In genomic region chr8:60678590-60678989, GRCm38 (mm10) we compare ENCODE assay signal across 25 mouse cellular contexts. TPM values are rescaled to one million over a fixed set of nuclear protein-coding genes. Genes with fewer than 3 reads are reported as not detected.
DNase-seq lines count a peak whose midpoint lies in the region; ATAC-seq and TF ChIP-seq lines count a peak whose summit lies in the region.
"Had no signal": no experiment of that assay in that cellular context is flagged by ENCODE, and none has a peak within 500 bp of the region (broad histone marks: within the 10 kb centered on the region; RNA-seq: fewer than 3 reads in every experiment).

No protein-coding gene starts in this region.

- no peak overlapping the region for H3K4me3 ChIP-seq in hindbrain, embryonic 14.5 days (replicated peaks; ENCODE audit: low read length)
- no peak overlapping the region for H3K4me3 ChIP-seq in hindbrain, embryonic 16.5 days (ENCODE audit: low read length)
- no peak overlapping the region for H3K4me3 ChIP-seq in limb, embryonic 11.5 days (ENCODE audit: low read depth, low read length)
- no peak overlapping the region for H3K4me3 ChIP-seq in limb, embryonic 10.5 days
- no peak overlapping the region for H3K4me3 ChIP-seq in midbrain, embryonic 11.5 days (ENCODE audit: low read depth, low read length)
- H3K4me3 ChIP-seq in midbrain, embryonic 15.5 days, result no peak overlapping the region
- H3K4me3 ChIP-seq in myocyte, result no peak overlapping the region
- H3K4me3 ChIP-seq: embryonic facial prominence, embryonic 13.5 days; embryonic facial prominence, embryonic 15.5 days; erythroblast, embryonic 14.5 days; forebrain, embryonic 10.5 days; forebrain, embryonic 13.5 days had no signal

- no peak overlapping the region for H3ac ChIP-seq in myocyte (ENCODE audit: control insufficient read depth, insufficient read length)

- 94% methylated on average over 6 of the region's 6 CpGs for WGBS in hindbrain, embryonic 14.5 days
- WGBS in hindbrain, embryonic 16.5 days, result 95% methylated on average over 6 of the region's 6 CpGs
- 91% methylated on average over 6 of the region's 6 CpGs for WGBS in limb, embryonic 11.5 days
- 87% methylated on average over 6 of the region's 6 CpGs for WGBS in limb, embryonic 10.5 days
- 92% methylated on average over 6 of the region's 6 CpGs for WGBS in midbrain, embryonic 11.5 days
- 91% methylated on average over 6 of the region's 6 CpGs for WGBS in midbrain, embryonic 15.5 days

- H3K4me1 ChIP-seq in hindbrain, embryonic 14.5 days (replicated peaks; ENCODE audit: control insufficient read depth, insufficient read depth, low read length), result no peaks in the 10 kb centered on the region
- no peaks in the 10 kb centered on the region for H3K4me1 ChIP-seq in hindbrain, embryonic 16.5 days (ENCODE audit: control insufficient read depth, insufficient read depth, low read depth, low read length)
- H3K4me1 ChIP-seq in limb, embryonic 11.5 days (ENCODE audit: control insufficient read depth, insufficient read depth, low read length), result no peaks in the 10 kb centered on the region
- H3K4me1 ChIP-seq in limb, embryonic 10.5 days, result no peaks in the 10 kb centered on the region
- H3K4me1 ChIP-seq in midbrain, embryonic 11.5 days (ENCODE audit: control insufficient read depth, insufficient read depth, low read length), result no peaks in the 10 kb centered on the region
- H3K4me1 ChIP-seq in midbrain, embryonic 15.5 days, result no peaks in the 10 kb centered on the region
- H3K4me1 ChIP-seq: embryonic facial prominence, embryonic 13.5 days; embryonic facial prominence, embryonic 15.5 days; forebrain, embryonic 10.5 days; forebrain, embryonic 13.5 days had no signal

- no peaks in the 10 kb centered on the region for H3K36me3 ChIP-seq in hindbrain, embryonic 14.5 days (replicated peaks; ENCODE audit: control insufficient read depth, insufficient read depth)
- no peaks in the 10 kb centered on the region for H3K36me3 ChIP-seq in hindbrain, embryonic 16.5 days (ENCODE audit: control insufficient read depth, insufficient read depth, low read length)
- no peaks in the 10 kb centered on the region for H3K36me3 ChIP-seq in limb, embryonic 11.5 days (ENCODE audit: control insufficient read depth, insufficient read depth, low read length)
- no peaks in the 10 kb centered on the region for H3K36me3 ChIP-seq in limb, embryonic 10.5 days
- no peaks in the 10 kb centered on the region for H3K36me3 ChIP-seq in midbrain, embryonic 11.5 days (ENCODE audit: control insufficient read depth, insufficient read depth, low read length)
- H3K36me3 ChIP-seq in midbrain, embryonic 15.5 days (replicated peaks), result no peaks in the 10 kb centered on the region
- peaks cover 11% of the 10 kb centered on the region for H3K36me3 ChIP-seq in myocyte (ENCODE audit: control insufficient read depth, insufficient read depth)
- H3K36me3 ChIP-seq: embryonic facial prominence, embryonic 13.5 days; embryonic facial prominence, embryonic 15.5 days; forebrain, embryonic 10.5 days had no signal

- peak; percentile 53; the same call in 1 of the 2 replicates for ATAC-seq in hindbrain, embryonic 14.5 days (ENCODE audit: low FRiP score)
- ATAC-seq in hindbrain, embryonic 16.5 days, result no peak
- ATAC-seq in limb, embryonic 11.5 days (ENCODE audit: insufficient number of reproducible peaks, low FRiP score, low TSS enrichment, low read depth), result 0 out of 2 replicates have a peak, but pooled peaks have one; percentile 21
- no peak for ATAC-seq in midbrain, embryonic 11.5 days (ENCODE audit: low FRiP score)
- ATAC-seq in midbrain, embryonic 15.5 days (replicated peaks), result no peak
- ATAC-seq in megakaryocyte progenitor cell, adult 5-6 weeks (replicated peaks; ENCODE audit: poor library complexity), result no peak
- ATAC-seq: forebrain, embryonic 13.5 days; forebrain, embryonic 16.5 days had no signal

- TF ChIP-seq POLR2A in myocyte (IDR thresholded peaks at IDR 0.05; ENCODE audit: insufficient read length, low read depth), result no peak

- H3K27me3 ChIP-seq in hindbrain, embryonic 14.5 days (ENCODE audit: control insufficient read depth, insufficient read depth, low read length), result no peaks in the 10 kb centered on the region
- H3K27me3 ChIP-seq in hindbrain, embryonic 16.5 days (replicated peaks; ENCODE audit: control insufficient read depth, insufficient read depth, low read length), result no peaks in the 10 kb centered on the region
- no peaks in the 10 kb centered on the region for H3K27me3 ChIP-seq in limb, embryonic 11.5 days (ENCODE audit: control insufficient read depth, insufficient read depth, low read length)
- H3K27me3 ChIP-seq in limb, embryonic 10.5 days (ENCODE audit: low read depth, poor library complexity, severe bottlenecking), result no peaks in the 10 kb centered on the region
- H3K27me3 ChIP-seq in midbrain, embryonic 11.5 days (ENCODE audit: control insufficient read depth, insufficient read depth, low read length), result no peaks in the 10 kb centered on the region
- H3K27me3 ChIP-seq in midbrain, embryonic 15.5 days (replicated peaks), result no peaks in the 10 kb centered on the region
- no peaks in the 10 kb centered on the region for H3K27me3 ChIP-seq in myocyte (ENCODE audit: control insufficient read depth, insufficient read depth, insufficient read length)
- H3K27me3 ChIP-seq: embryonic facial prominence, embryonic 13.5 days; embryonic facial prominence, embryonic 15.5 days; forebrain, embryonic 13.5 days had no signal

- no peaks in the 10 kb centered on the region for H3K9me3 ChIP-seq in hindbrain, embryonic 14.5 days (ENCODE audit: control insufficient read depth, low read length)
- H3K9me3 ChIP-seq in hindbrain, embryonic 16.5 days (ENCODE audit: control insufficient read depth, low read length), result no peaks in the 10 kb centered on the region
- H3K9me3 ChIP-seq in limb, embryonic 11.5 days (ENCODE audit: control insufficient read depth, low read length), result no peaks in the 10 kb centered on the region
- no peaks in the 10 kb centered on the region for H3K9me3 ChIP-seq in limb, embryonic 10.5 days (replicated peaks)
- no peaks in the 10 kb centered on the region for H3K9me3 ChIP-seq in midbrain, embryonic 11.5 days (ENCODE audit: control insufficient read depth, low read length)
- no peaks in the 10 kb centered on the region for H3K9me3 ChIP-seq in midbrain, embryonic 15.5 days
- H3K9me3 ChIP-seq: embryonic facial prominence, embryonic 13.5 days; embryonic facial prominence, embryonic 15.5 days; forebrain, embryonic 10.5 days; forebrain, embryonic 13.5 days had no signal

- no peaks in the 10 kb centered on the region for H3K79me2 ChIP-seq in myocyte (ENCODE audit: control insufficient read depth, insufficient read depth)

- no peak for DNase-seq in hindbrain, embryonic 14.5 days (ENCODE audit: low spot score)
- no peak for DNase-seq in limb, embryonic 11.5 days (ENCODE audit: low spot score)
- no peak for DNase-seq in limb, embryonic 10.5 days (ENCODE audit: low spot score)
- DNase-seq in midbrain, embryonic 11.5 days (ENCODE audit: low spot score, missing footprints), result peak; percentile 19
- DNase-seq: adrenal gland, adult 2 months; adrenal gland, postnatal 10 days; adrenal gland, postnatal 25 days; cerebellum, adult 11 months; cerebellum, adult 18-20 months; cerebellum, adult 8-10 months; cerebellum, adult 9-11 months; cerebellum, postnatal 14 days; cerebellum, postnatal 36 days; embryo, embryonic 11 days had no signal

- H3K4me2 ChIP-seq in hindbrain, embryonic 14.5 days (replicated peaks), result no peak overlapping the region
- no peak overlapping the region for H3K4me2 ChIP-seq in hindbrain, embryonic 16.5 days (ENCODE audit: low read length)
- no peak overlapping the region for H3K4me2 ChIP-seq in limb, embryonic 11.5 days (ENCODE audit: low read depth, severe bottlenecking)
- H3K4me2 ChIP-seq in midbrain, embryonic 11.5 days, result no peak overlapping the region
- no peak overlapping the region for H3K4me2 ChIP-seq in midbrain, embryonic 15.5 days
- no peak overlapping the region for H3K4me2 ChIP-seq in myocyte (ENCODE audit: low read depth)
- H3K4me2 ChIP-seq: embryonic facial prominence, embryonic 13.5 days; embryonic facial prominence, embryonic 15.5 days; forebrain, embryonic 13.5 days had no signal

- no peak overlapping the region for H3K27ac ChIP-seq in hindbrain, embryonic 14.5 days
- H3K27ac ChIP-seq in hindbrain, embryonic 16.5 days (ENCODE audit: low read depth, low read length), result no peak overlapping the region
- H3K27ac ChIP-seq in limb, embryonic 11.5 days (replicated peaks; ENCODE audit: low read depth, low read length), result no peak overlapping the region
- no peak overlapping the region for H3K27ac ChIP-seq in limb, embryonic 10.5 days
- no peak overlapping the region for H3K27ac ChIP-seq in midbrain, embryonic 11.5 days (ENCODE audit: low read depth, low read length)
- no peak overlapping the region for H3K27ac ChIP-seq in midbrain, embryonic 15.5 days
- H3K27ac ChIP-seq: embryonic facial prominence, embryonic 13.5 days; embryonic facial prominence, embryonic 15.5 days; forebrain, embryonic 10.5 days; forebrain, embryonic 13.5 days had no signal

- no peak overlapping the region for H3K9ac ChIP-seq in hindbrain, embryonic 14.5 days
- H3K9ac ChIP-seq in hindbrain, embryonic 16.5 days (ENCODE audit: low read depth, low read length), result no peak overlapping the region
- H3K9ac ChIP-seq in limb, embryonic 11.5 days (ENCODE audit: low read length), result no peak overlapping the region
- H3K9ac ChIP-seq in midbrain, embryonic 11.5 days (ENCODE audit: low read length), result no peak overlapping the region
- H3K9ac ChIP-seq in midbrain, embryonic 15.5 days, result no peak overlapping the region
- H3K9ac ChIP-seq: embryonic facial prominence, embryonic 13.5 days; embryonic facial prominence, embryonic 15.5 days; forebrain, embryonic 13.5 days had no signal

TF ChIP-seq in myocyte, 11 proteins besides CTCF, POLR2A, EP300 and RAD21 (continues in another document):
- TF ChIP-seq MYOD1 (IDR thresholded peaks at IDR 0.05; ENCODE audit: control insufficient read depth in 1 of 3, insufficient read length in 2 of 3, low read depth in 2 of 3) (peak in 2 of 3 experiments; percentile 43 to 57), POLR2AphosphoS2 (IDR thresholded peaks at IDR 0.05; ENCODE audit: insufficient read length, low read depth) (peak; percentile 16), TCF3 (IDR thresholded peaks at IDR 0.05; ENCODE audit: insufficient read length, low read depth) (no peak), MAX (IDR thresholded peaks at IDR 0.05; ENCODE audit: low read depth) (no peak)

RNA-seq across cellular contexts. Expression of gene Mfap3l, which starts 46.0 kb away (rescaled TPM):
- 6.8 and 7.7 TPM in 2 replicates for polyA plus RNA-seq in hindbrain, embryonic 14.5 days (2014; fragmentation: Nextera tagmentation; extraction: Ambion mirVana)
- polyA plus RNA-seq in hindbrain, embryonic 16.5 days (2015; fragmentation: Nextera tagmentation; extraction: Ambion mirVana), result 5.3 and 5.8 TPM in 2 replicates
- 1.8 and 2.6 TPM in 2 replicates for polyA plus RNA-seq in limb, embryonic 11.5 days (2014; fragmentation: Nextera tagmentation; extraction: Ambion mirVana)
- 0.53 and 0.83 TPM in 2 replicates for polyA plus RNA-seq in limb, embryonic 10.5 days (2016; fragmentation: Nextera tagmentation; extraction: Ambion mirVana)
- 1.8 and 2.1 TPM in 2 replicates for polyA plus RNA-seq in midbrain, embryonic 11.5 days (2014; fragmentation: Nextera tagmentation; extraction: Ambion mirVana)
- 2.5 and 2.6 TPM in 2 replicates for polyA plus RNA-seq in midbrain, embryonic 15.5 days (2015; fragmentation: Nextera tagmentation; extraction: Ambion mirVana)
- polyA plus RNA-seq in myocyte (2012; fragmentation: generic; extraction: Trizol), result 12.9 TPM
- total RNA-seq in megakaryocyte progenitor cell, adult 5-6 weeks (2015), result 3.5 and 4.1 TPM in 2 replicates
- 2.3 and 4.2 TPM in 2 replicates for total RNA-seq in megakaryocyte progenitor cell, adult 5-6 weeks (2017)
- total RNA-seq: MEL had no signal
- polyA plus RNA-seq: erythroblast, embryonic 14.5 days had no signal

Comparison
In these comparisons a context has a peak if more than half of its experiments do, and no peak if none do; other contexts are left out.
1. ATAC-seq: peak in hindbrain, embryonic 14.5 days (single experiment) and limb, embryonic 11.5 days (single experiment); none in hindbrain, embryonic 16.5 days (single experiment), midbrain, embryonic 11.5 days (single experiment), midbrain, embryonic 15.5 days (single experiment) and megakaryocyte progenitor cell, adult 5-6 weeks (single experiment).